Mouse (Mus musculus) heart, adult 18-20 months (tissue): ENCODE measurements around the gene Iscu. TPM values are rescaled to one million over a fixed set of nuclear protein-coding genes. Genes with fewer than 3 reads are reported as not detected.

Experiments
- DNase-seq, 2 experiments: peaks; one replicate each; pipeline ENCODE4 v3.0.0; 2021 to 2022; ENCODE audit warnings: mixed read lengths in 1 of 2
- total RNA-seq, 2 experiments: library from RNA; stranded (reverse); gene quantifications; 2 replicates each; pipeline ENCODE4 v1.2.3; 2021

The Iscu gene
- total RNA-seq, 2 experiments from 2014 or later, result 207 to 210 TPM

DNA sequence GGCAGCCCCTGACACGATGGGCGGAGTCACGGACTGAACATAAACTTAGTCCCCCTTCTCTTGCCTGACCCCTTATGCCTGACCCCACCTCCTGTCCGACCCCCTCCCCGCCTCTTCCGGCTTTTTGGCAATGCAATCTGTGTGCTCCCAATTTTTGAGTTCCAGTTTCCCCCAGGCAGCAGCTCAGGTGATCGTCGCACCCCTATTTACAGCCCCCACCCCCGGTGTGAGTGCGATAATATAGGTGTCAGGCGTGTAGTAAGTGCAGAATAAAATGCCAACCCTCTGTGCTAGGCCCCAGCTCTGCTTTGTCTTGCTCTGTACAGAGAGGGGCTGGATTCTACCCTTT is 42.5 kb downstream of the Iscu start:
- no peak for DNase-seq

DNA sequence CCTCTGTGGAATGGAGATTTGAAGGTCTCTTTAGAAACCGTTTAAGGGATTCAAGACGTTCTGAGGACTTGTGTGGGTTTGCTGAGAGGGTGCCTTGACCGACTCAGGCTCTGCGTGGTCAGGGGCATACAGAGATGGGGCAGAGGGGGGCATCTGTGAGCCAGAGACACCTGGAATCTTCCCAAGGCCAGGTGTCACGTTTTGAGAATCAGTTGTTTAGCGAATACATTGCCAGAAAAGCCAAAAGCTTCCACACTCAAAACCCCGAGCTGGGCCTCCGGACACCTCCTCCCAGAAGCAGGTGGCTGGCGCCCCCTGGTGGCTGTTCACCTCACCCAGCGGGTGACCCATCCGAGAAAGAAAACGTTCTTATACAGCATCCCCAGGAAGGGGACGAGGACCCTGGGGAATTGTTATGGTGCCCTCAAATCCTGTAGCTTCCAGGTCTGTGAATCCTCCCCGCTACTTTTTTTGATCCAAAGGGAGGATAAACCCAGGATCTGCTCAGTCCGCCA is 43.1 kb downstream of the Iscu start:
- DNase-seq, result peak; percentile 63 to 84

DNA sequence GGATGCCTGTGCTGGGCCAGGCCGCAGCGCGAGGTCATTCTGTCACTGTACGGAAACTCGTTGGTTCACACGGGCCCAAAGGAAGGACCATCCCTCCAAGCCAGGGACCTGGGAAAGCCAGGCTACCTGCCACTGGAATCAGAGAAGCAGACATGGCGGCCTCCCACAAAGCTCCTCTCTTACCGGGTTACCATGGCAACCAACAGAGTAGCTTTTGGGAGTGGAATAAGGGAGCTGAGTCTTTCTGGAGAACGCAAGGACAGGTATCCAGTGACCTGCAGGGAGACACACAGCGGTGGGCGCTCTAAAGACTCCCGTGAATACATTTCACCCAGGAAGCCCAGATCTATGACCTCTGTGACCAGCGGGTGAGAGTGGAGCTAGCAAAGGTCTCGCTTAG is 46.0 kb downstream of the Iscu start:
- no peak for DNase-seq

DNA sequence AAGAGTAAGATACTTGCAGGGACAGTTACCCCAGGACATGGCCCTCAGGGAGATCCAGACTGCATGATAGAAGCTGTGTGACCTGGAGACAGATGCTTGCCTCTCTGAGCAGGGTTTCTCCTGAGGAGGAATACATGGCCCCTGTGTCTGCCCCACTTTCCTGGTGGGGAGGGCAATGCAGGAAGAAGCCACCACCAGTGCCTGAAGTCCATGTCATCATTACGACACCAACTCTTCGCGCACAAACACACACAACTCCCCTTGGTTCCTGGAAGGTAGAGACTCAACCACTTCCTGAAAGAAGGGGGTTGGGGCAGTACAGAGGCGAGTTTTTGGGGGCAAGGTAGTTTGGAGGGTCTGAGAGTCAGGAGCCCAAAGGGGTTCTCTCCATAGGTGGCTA is 51.7 kb downstream of the Iscu start:
- no peak for DNase-seq

DNA sequence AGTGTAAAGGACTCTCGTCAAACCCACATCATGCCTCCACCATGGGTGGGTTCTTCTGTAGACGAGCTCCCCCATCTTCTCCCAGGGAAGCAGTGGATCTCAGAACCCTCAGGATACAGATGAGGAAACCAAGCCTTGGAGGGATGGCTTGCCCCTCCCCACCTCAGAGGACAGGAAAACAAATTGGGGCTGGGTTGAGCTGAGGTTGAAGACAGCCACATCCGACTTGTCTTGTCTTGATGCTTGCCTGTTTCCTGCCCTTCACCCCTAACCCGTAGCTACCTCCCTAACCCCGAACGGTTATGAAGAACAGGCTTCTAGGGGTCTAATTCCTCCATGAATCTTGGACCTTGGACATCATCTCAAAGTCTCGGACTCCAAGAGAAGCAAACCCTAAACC is 53.0 kb downstream of the Iscu start:
- no peak for DNase-seq

GRCm38 (mm10) chr5:113826619-113827018 is 54.1 kb downstream of the Iscu start:
- DNase-seq, result no peak

Other genes starting within 250 kb of the Iscu start
- gene Cmklr1, start 122.3 kb upstream of the Iscu start, total RNA-seq, result 10 to 100 TPM; 21.3 to 22.3 TPM
- gene 1700069L16Rik, start 48.0 kb upstream of the Iscu start, total RNA-seq, result not detected
- 1 to 10 TPM; 8.6 to 8.7 TPM for gene Ficd, start 36.9 kb upstream of the Iscu start, total RNA-seq
- 10 to 100 TPM in 1 of 2 experiments, 1 to 10 TPM in 1; 9.9 to 11.3 TPM for gene Sart3, start 238 bp upstream of the Iscu start, total RNA-seq
- gene Tmem119, start 27.8 kb downstream of the Iscu start, total RNA-seq, result 1 to 10 TPM; 2.7 to 5.1 TPM
- 1 to 10 TPM; 4.4 to 7.3 TPM for gene Selplg, start 59.9 kb downstream of the Iscu start, total RNA-seq
- 10 to 100 TPM; 30.3 to 33.1 TPM for gene Coro1c, start 136.0 kb downstream of the Iscu start, total RNA-seq
- 10 to 100 TPM; 13.5 to 13.6 TPM for gene Ssh1, start 221.1 kb downstream of the Iscu start, total RNA-seq
- not detected for gene Dao, start 231.0 kb downstream of the Iscu start, total RNA-seq